Mouse (Mus musculus): ENCODE results near the gene Olfr1202. TPM values are rescaled to one million over a fixed set of nuclear protein-coding genes. Genes with fewer than 3 reads are reported as not detected.

Gene Olfr1202
- polyA plus RNA-seq (2016; fragmentation: Nextera tagmentation; extraction: Ambion mirVana) = not detected in 2 replicates

DNA sequence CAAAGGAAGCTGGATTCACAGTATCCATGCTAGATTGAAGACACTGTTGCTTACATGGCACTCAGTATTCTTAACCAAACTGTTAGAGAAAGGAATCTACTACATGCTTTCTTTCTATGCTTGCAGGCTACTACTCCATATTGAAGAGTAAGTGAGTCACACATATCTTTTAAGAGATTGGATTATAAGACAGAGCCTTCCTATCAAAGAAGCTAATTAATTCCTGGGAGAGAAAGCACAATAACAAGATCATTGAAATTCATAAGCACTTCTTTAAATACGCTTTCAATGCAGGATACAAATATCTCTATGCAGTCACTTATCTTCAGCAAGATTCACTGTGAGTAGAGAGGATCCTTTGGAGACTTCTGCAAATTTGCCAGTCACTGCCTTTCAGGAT, at the start of gene Olfr1202:
Gene Olfr1202, plus strand, starts transcription at position 301 of the 400 bp plus-strand sequence.
- no peak within 1 kb of the TSS for H3K4me3 ChIP-seq
- H3K36me3 ChIP-seq = no peaks in the 10 kb centered on the region
- no peak for DNase-seq (ENCODE audit: low spot score)
- no peak within 1 kb of the TSS for H3K27ac ChIP-seq
- no peaks in the 10 kb centered on the region for H3K27me3 ChIP-seq (ENCODE audit: insufficient read depth, poor library complexity, severe bottlenecking)
- 80% methylated on average over 1 of the region's 1 CpGs for WGBS
- no peaks in the 10 kb centered on the region for H3K9me3 ChIP-seq
- no peaks in the 10 kb centered on the region for H3K4me1 ChIP-seq

DNA sequence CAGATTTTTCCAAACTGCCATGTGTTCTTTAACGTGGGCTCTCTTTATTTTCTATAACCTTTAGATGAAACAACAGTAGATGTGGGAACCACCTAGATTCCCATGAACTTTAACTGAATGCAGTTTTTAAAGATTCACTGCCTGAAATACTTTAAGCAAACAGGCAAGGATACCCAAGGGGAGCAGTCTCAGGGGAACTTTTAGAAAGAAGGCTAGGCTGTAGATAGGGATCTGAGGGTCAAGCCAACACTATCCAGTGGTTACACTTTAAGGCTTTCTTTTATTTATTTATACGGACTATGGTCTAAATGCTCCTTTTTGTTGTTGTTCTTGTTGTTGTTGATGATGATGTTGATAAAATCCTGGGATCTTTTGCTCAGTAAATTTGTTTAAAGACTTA, 43.9 kb upstream of the Olfr1202 start, which contains the start of gene Olfr1200:
Gene Olfr1200, minus strand, starts transcription at position 101 of the 400 bp plus-strand sequence.
- no peaks in the 10 kb centered on the region for H3K27me3 ChIP-seq (ENCODE audit: insufficient read depth, poor library complexity, severe bottlenecking)
- 79% methylated on average over 2 of the region's 2 CpGs for WGBS
- H3K4me3 ChIP-seq = no peak within 1 kb of the TSS
- H3K27ac ChIP-seq = no peak within 1 kb of the TSS
- DNase-seq (ENCODE audit: low spot score) = no peak
- no peaks in the 10 kb centered on the region for H3K9me3 ChIP-seq
- no peaks in the 10 kb centered on the region for H3K36me3 ChIP-seq
- H3K4me1 ChIP-seq = no peaks in the 10 kb centered on the region

DNA sequence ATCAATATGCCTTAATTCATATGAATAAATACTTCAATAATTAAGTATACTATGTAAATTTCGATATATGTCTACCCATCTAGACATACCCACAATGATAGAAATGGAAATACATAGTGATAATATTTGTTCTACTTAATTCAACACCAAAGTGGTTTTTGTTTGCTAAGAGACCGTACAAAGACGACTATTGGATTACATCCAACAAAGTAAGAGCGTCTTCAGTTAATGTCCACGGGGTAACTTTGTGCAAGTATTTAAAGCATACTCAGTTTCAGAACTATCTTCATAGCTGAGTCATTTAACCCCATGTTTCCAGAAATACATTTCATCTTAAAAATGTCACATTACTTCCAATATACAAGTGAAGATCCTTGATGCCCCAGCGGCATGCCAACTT, 21.6 kb upstream of the Olfr1202 start, which contains the start of gene Olfr1201:
Gene Olfr1201, plus strand, starts transcription at position 301 of the 400 bp plus-strand sequence.
- H3K4me3 ChIP-seq = no peak within 1 kb of the TSS
- no peaks in the 10 kb centered on the region for H3K4me1 ChIP-seq
- H3K27ac ChIP-seq = no peak within 1 kb of the TSS
- no peak for DNase-seq (ENCODE audit: low spot score)
- no peaks in the 10 kb centered on the region for H3K27me3 ChIP-seq (ENCODE audit: insufficient read depth, poor library complexity, severe bottlenecking)
- no peaks in the 10 kb centered on the region for H3K9me3 ChIP-seq
- WGBS = 83% methylated on average over 6 of the region's 6 CpGs
- H3K36me3 ChIP-seq = no peaks in the 10 kb centered on the region

DNA sequence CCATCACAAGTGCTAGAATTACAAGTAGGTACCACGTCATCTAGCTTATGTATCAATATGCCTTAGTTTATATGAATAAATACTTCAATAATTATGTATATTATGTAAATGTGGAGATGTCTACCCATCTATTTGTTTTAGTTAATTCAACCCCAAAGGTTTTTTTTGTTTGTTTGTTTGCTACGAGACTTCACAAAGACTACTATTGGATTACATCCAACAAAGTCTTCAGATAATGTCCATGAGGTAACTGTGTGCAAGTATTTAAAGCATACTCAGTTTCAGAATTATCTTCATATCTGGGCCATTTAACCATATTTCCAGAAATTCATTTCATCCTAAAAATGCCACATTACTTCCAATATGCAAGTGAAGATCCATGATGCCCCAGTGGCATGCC, 15.1 kb downstream of the Olfr1202 start, which contains the start of gene Olfr1205:
Gene Olfr1205, plus strand, starts transcription at position 301 of the 400 bp plus-strand sequence.
- no peak within 1 kb of the TSS for H3K4me3 ChIP-seq
- 84% methylated on average over 2 of the region's 2 CpGs for WGBS
- H3K27ac ChIP-seq = no peak within 1 kb of the TSS
- no peaks in the 10 kb centered on the region for H3K4me1 ChIP-seq
- no peaks in the 10 kb centered on the region for H3K9me3 ChIP-seq
- no peaks in the 10 kb centered on the region for H3K27me3 ChIP-seq (ENCODE audit: insufficient read depth, poor library complexity, severe bottlenecking)
- H3K36me3 ChIP-seq = no peaks in the 10 kb centered on the region
- DNase-seq (ENCODE audit: low spot score) = no peak

DNA sequence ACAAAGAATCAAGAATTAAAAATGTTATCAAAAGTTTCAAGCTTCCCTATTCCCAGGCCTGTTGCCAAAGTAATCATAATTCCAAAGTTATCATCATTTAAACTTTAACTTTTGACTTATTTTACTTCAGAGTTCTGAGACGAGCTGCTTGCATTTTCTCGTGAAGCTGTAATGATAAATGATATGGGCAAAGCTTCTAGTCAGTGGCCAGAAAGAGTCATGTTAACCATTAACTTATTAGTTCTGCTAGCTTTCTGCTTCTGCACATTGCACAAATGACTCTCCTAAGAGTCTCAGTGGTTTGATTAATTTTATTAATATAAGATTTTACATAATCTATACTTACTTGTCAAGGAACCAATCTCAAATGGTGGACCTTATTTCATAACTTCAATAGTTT, 24.2 kb downstream of the Olfr1202 start:
- no peaks in the 10 kb centered on the region for H3K9me3 ChIP-seq
- H3K36me3 ChIP-seq = no peaks in the 10 kb centered on the region
- H3K27me3 ChIP-seq (ENCODE audit: insufficient read depth, poor library complexity, severe bottlenecking) = no peaks in the 10 kb centered on the region
- no peak for DNase-seq (ENCODE audit: low spot score)
- H3K27ac ChIP-seq = no peak overlapping the region
- H3K4me1 ChIP-seq = no peaks in the 10 kb centered on the region
- no peak overlapping the region for H3K4me3 ChIP-seq
- WGBS = 82% methylated on average over 2 of the region's 2 CpGs

DNA sequence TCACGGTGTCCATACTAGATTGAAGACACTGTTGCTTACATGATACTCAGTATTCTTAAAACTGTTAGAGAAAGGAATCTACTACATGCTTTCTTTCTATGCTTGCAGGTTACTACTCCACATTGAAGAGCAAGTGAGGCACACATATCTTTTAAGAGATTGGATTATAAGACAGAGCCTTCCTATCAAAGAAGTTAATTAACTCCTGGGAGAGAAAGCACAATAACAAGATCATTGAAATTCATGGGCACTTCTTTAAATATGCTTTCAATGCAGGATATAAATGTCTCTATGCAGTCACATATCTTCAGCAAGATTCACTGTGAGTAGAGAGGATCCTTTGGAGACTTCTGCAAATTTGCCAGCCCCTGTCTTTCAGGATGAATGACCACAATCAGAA, 34.7 kb downstream of the Olfr1202 start, which contains the start of gene Olfr1204:
Gene Olfr1204, plus strand, starts transcription at position 301 of the 400 bp plus-strand sequence.
- WGBS = 88% methylated on average over 1 of the region's 1 CpGs
- no peak for DNase-seq (ENCODE audit: low spot score)
- no peaks in the 10 kb centered on the region for H3K9me3 ChIP-seq
- no peak within 1 kb of the TSS for H3K4me3 ChIP-seq
- H3K36me3 ChIP-seq = no peaks in the 10 kb centered on the region
- no peaks in the 10 kb centered on the region for H3K4me1 ChIP-seq
- H3K27ac ChIP-seq = no peak within 1 kb of the TSS
- no peaks in the 10 kb centered on the region for H3K27me3 ChIP-seq (ENCODE audit: insufficient read depth, poor library complexity, severe bottlenecking)

DNA sequence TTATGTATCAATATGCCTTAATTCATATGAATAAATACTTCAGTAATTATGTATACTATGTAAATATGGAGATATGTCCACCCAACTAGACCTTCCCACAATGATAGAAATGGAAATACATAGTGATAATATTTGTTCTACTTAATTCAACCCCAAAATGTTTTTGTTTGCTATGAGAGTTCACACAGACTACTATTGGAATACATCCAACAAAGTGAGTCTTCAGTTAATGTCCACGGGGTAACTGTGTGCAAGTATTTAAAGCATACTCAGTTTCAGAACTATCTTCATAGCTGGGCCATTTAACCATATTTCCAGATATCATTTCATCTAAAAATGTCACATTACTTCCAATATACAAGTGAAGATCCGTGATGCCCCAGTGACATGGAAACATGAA, 48.6 kb downstream of the Olfr1202 start, which contains the start of gene Olfr1206:
Gene Olfr1206, plus strand, starts transcription at position 301 of the 400 bp plus-strand sequence.
- H3K4me3 ChIP-seq = no peak within 1 kb of the TSS
- no peaks in the 10 kb centered on the region for H3K4me1 ChIP-seq
- no peaks in the 10 kb centered on the region for H3K27me3 ChIP-seq (ENCODE audit: insufficient read depth, poor library complexity, severe bottlenecking)
- H3K9me3 ChIP-seq = no peaks in the 10 kb centered on the region
- 81% methylated on average over 2 of the region's 2 CpGs for WGBS
- DNase-seq (ENCODE audit: low spot score) = no peak
- H3K36me3 ChIP-seq = no peaks in the 10 kb centered on the region
- no peak within 1 kb of the TSS for H3K27ac ChIP-seq

Other genes starting within 250 kb of the Olfr1202 start
- gene Olfr1189, start 228.0 kb upstream of the Olfr1202 start, polyA plus RNA-seq (2016; fragmentation: Nextera tagmentation; extraction: Ambion mirVana) = not detected in 2 replicates
- not detected in 2 replicates for gene Olfr1191-ps1, start 174.0 kb upstream of the Olfr1202 start, polyA plus RNA-seq (2016; fragmentation: Nextera tagmentation; extraction: Ambion mirVana)
- gene Olfr1192-ps1, start 166.0 kb upstream of the Olfr1202 start, polyA plus RNA-seq (2016; fragmentation: Nextera tagmentation; extraction: Ambion mirVana) = not detected in 2 replicates
- not detected in 2 replicates for gene Olfr1193, start 138.9 kb upstream of the Olfr1202 start, polyA plus RNA-seq (2016; fragmentation: Nextera tagmentation; extraction: Ambion mirVana)
- gene Olfr1195, start 125.3 kb upstream of the Olfr1202 start, polyA plus RNA-seq (2016; fragmentation: Nextera tagmentation; extraction: Ambion mirVana) = not detected in 2 replicates
- gene Olfr1196, start 109.9 kb upstream of the Olfr1202 start, polyA plus RNA-seq (2016; fragmentation: Nextera tagmentation; extraction: Ambion mirVana) = not detected in 2 replicates
- gene Olfr1197, start 82.1 kb upstream of the Olfr1202 start, polyA plus RNA-seq (2016; fragmentation: Nextera tagmentation; extraction: Ambion mirVana) = not detected in 2 replicates
- gene Olfr1198, start 63.1 kb upstream of the Olfr1202 start, polyA plus RNA-seq (2016; fragmentation: Nextera tagmentation; extraction: Ambion mirVana) = not detected in 2 replicates
- not detected in 2 replicates for gene Olfr1199, start 54.0 kb upstream of the Olfr1202 start, polyA plus RNA-seq (2016; fragmentation: Nextera tagmentation; extraction: Ambion mirVana)
- not detected in 2 replicates for gene Olfr1200, start 44.0 kb upstream of the Olfr1202 start, polyA plus RNA-seq (2016; fragmentation: Nextera tagmentation; extraction: Ambion mirVana)
- gene Olfr1201, start 21.5 kb upstream of the Olfr1202 start, polyA plus RNA-seq (2016; fragmentation: Nextera tagmentation; extraction: Ambion mirVana) = not detected in 2 replicates
- not detected in 2 replicates for gene Olfr1205, start 15.2 kb downstream of the Olfr1202 start, polyA plus RNA-seq (2016; fragmentation: Nextera tagmentation; extraction: Ambion mirVana)
- gene Olfr1204, start 34.8 kb downstream of the Olfr1202 start, polyA plus RNA-seq (2016; fragmentation: Nextera tagmentation; extraction: Ambion mirVana) = not detected in 2 replicates
- not detected in 2 replicates for gene Olfr1206, start 48.7 kb downstream of the Olfr1202 start, polyA plus RNA-seq (2016; fragmentation: Nextera tagmentation; extraction: Ambion mirVana)
- gene Olfr1208, start 87.8 kb downstream of the Olfr1202 start, polyA plus RNA-seq (2016; fragmentation: Nextera tagmentation; extraction: Ambion mirVana) = not detected in 2 replicates
- gene Olfr1209, start 100.7 kb downstream of the Olfr1202 start, polyA plus RNA-seq (2016; fragmentation: Nextera tagmentation; extraction: Ambion mirVana) = not detected in 2 replicates
- not detected in 2 replicates for gene Olfr1211, start 123.6 kb downstream of the Olfr1202 start, polyA plus RNA-seq (2016; fragmentation: Nextera tagmentation; extraction: Ambion mirVana)
- gene Olfr1212, start 139.5 kb downstream of the Olfr1202 start, polyA plus RNA-seq (2016; fragmentation: Nextera tagmentation; extraction: Ambion mirVana) = not detected in 2 replicates
- not detected in 2 replicates for gene Gm13762, start 165.8 kb downstream of the Olfr1202 start, polyA plus RNA-seq (2016; fragmentation: Nextera tagmentation; extraction: Ambion mirVana)
- not detected in 2 replicates for gene Olfr1214, start 178.2 kb downstream of the Olfr1202 start, polyA plus RNA-seq (2016; fragmentation: Nextera tagmentation; extraction: Ambion mirVana)
- gene Olfr1215, start 192.5 kb downstream of the Olfr1202 start, polyA plus RNA-seq (2016; fragmentation: Nextera tagmentation; extraction: Ambion mirVana) = not detected in 2 replicates
- gene Olfr1216, start 203.8 kb downstream of the Olfr1202 start, polyA plus RNA-seq (2016; fragmentation: Nextera tagmentation; extraction: Ambion mirVana) = not detected in 2 replicates
- gene Olfr1217, start 217.6 kb downstream of the Olfr1202 start, polyA plus RNA-seq (2016; fragmentation: Nextera tagmentation; extraction: Ambion mirVana) = not detected in 2 replicates
- gene Olfr1218, start 246.7 kb downstream of the Olfr1202 start, polyA plus RNA-seq (2016; fragmentation: Nextera tagmentation; extraction: Ambion mirVana) = not detected in 2 replicates